In genomic region chr19:24556585-24556966, GRCm38 (mm10) we compare ENCODE assay signal across 8 mouse cellular contexts. TPM values are rescaled to one million over a fixed set of nuclear protein-coding genes. Genes with fewer than 3 reads are reported as not detected.
DNase-seq lines count a peak whose midpoint lies in the region; TF ChIP-seq lines count a peak whose summit lies in the region.

No protein-coding gene starts in this region.

- no peaks in the 10 kb centered on the region for H3K4me1 ChIP-seq in brown adipose tissue, adult 24 weeks (ENCODE audit: control insufficient read depth, insufficient read depth, insufficient read length, low read length)
- peaks cover 43% of the 10 kb centered on the region for H3K4me1 ChIP-seq in hindbrain, embryonic 10.5 days (replicated peaks)
- H3K4me1 ChIP-seq in midbrain, embryonic 10.5 days, result peaks cover 46% of the 10 kb centered on the region

- H3K9me3 ChIP-seq in hindbrain, embryonic 10.5 days, result no peaks in the 10 kb centered on the region
- 0 out of 2 replicates have a peak, but pooled peaks cover 6% of the 10 kb centered on the region for H3K9me3 ChIP-seq in midbrain, embryonic 10.5 days (replicated peaks)

- peaks cover 38% of the 10 kb centered on the region for H3K27me3 ChIP-seq in hindbrain, embryonic 10.5 days (ENCODE audit: insufficient read depth, poor library complexity, severe bottlenecking)
- H3K27me3 ChIP-seq in midbrain, embryonic 10.5 days (ENCODE audit: low read depth, poor library complexity, severe bottlenecking), result peaks cover 38% of the 10 kb centered on the region

- 2% methylated on average over 12 of the region's 12 CpGs for WGBS in hindbrain, embryonic 10.5 days
- 2% methylated on average over 12 of the region's 12 CpGs for WGBS in midbrain, embryonic 10.5 days

- peak overlapping the region; percentile 93 for H3K27ac ChIP-seq in layer of hippocampus, adult 2 months
- H3K27ac ChIP-seq in brown adipose tissue, adult 24 weeks (replicated peaks; ENCODE audit: low read depth, low read length), result no peak overlapping the region
- H3K27ac ChIP-seq in hindbrain, embryonic 10.5 days, result peak overlapping the region; percentile 93
- peak overlapping the region; percentile 91 for H3K27ac ChIP-seq in midbrain, embryonic 10.5 days (replicated peaks)

- H3K36me3 ChIP-seq in hindbrain, embryonic 10.5 days, result no peaks in the 10 kb centered on the region
- no peaks in the 10 kb centered on the region for H3K36me3 ChIP-seq in midbrain, embryonic 10.5 days

- H3K4me3 ChIP-seq in layer of hippocampus, adult 2 months, result peak overlapping the region; percentile 76
- peak overlapping the region; percentile 75; the same call in 1 of the 2 replicates for H3K4me3 ChIP-seq in brown adipose tissue, adult 24 weeks (ENCODE audit: insufficient read depth, low read depth, low read length)
- peak overlapping the region; percentile 87 for H3K4me3 ChIP-seq in hindbrain, embryonic 10.5 days
- H3K4me3 ChIP-seq in midbrain, embryonic 10.5 days, result peak overlapping the region; percentile 83

- DNase-seq in layer of hippocampus, adult 2 months (ENCODE audit: low spot score in 2 of 2), result no peak
- DNase-seq in layer of hippocampus, adult 8-10 months (ENCODE audit: low spot score in 2 of 2), result no peak
- DNase-seq in hindbrain, embryonic 10.5 days (ENCODE audit: low spot score), result no peak
- no peak for DNase-seq in midbrain, embryonic 10.5 days (ENCODE audit: low spot score)
- DNase-seq in adrenal gland, adult 18-20 months (ENCODE audit: low spot score in 2 of 2), result no peak
- DNase-seq in urinary bladder, postnatal 36 days (ENCODE audit: low spot score in 2 of 2), result no peak
- DNase-seq in right cerebral cortex, postnatal 36 days (ENCODE audit: low spot score in 2 of 2), result no peak

- peak; percentile 40 for TF ChIP-seq CTCF in layer of hippocampus, adult 2 months (conservative IDR thresholded peaks at IDR 0.05)

RNA-seq across cellular contexts. Expression of gene Pip5k1b, which starts 0.9 kb away (rescaled TPM):
- 10 to 100 TPM; 68.4 to 72.1 TPM for total RNA-seq in layer of hippocampus, adult 2 months (2021)
- 10 to 100 TPM; 51.7 to 64.3 (median 57.6) TPM for total RNA-seq in layer of hippocampus, adult 8-10 months (2022)
- polyA plus RNA-seq in brown adipose tissue, adult 24 weeks (2012; ENCODE audit: insufficient read depth, insufficient read length, missing spikeins), result not detected in 2 replicates
- polyA plus RNA-seq in hindbrain, embryonic 10.5 days (2016; fragmentation: Nextera tagmentation; extraction: Ambion mirVana), result 0.82 and 2.2 TPM in 2 replicates
- 2.4 TPM in 2 replicates for polyA plus RNA-seq in midbrain, embryonic 10.5 days (2016; fragmentation: Nextera tagmentation; extraction: Ambion mirVana)
- total RNA-seq in adrenal gland, adult 18-20 months (2021), result 10 to 100 TPM in 1 of 2 experiments, 1 to 10 TPM in 1; 7.5 to 14.4 TPM
